Mouse (Mus musculus) CH12.LX (cell line): ENCODE measurements around the gene Iqch.

Experiments used
- CTCF ChIP-seq, 2 experiments: IDR thresholded peaks in 1 of 2; conservative IDR thresholded peaks in 1 of 2; 2 replicates each; pipeline ENCODE4 v1.5.1; 2011 to 2012; ENCODE audit warnings: low read depth in 2 of 2, low read length in 2 of 2, improper control_type of control experiment in 1 of 2, inconsistent platforms in 1 of 2, mild to moderate bottlenecking in 1 of 2, moderate library complexity in 1 of 2
- EP300 ChIP-seq: IDR thresholded peaks from 2 replicates; pipeline ENCODE4 v1.6.1; 2011; ENCODE audit warnings: low read length, improper control_type of control experiment
- HCFC1 ChIP-seq: IDR thresholded peaks from 2 replicates; pipeline ENCODE4 v1.6.1; 2012; ENCODE audit warnings: low read depth, mild to moderate bottlenecking, inconsistent platforms, low read length, improper control_type of control experiment
- POLR2A ChIP-seq: IDR thresholded peaks from 2 replicates; pipeline ENCODE4 v1.6.1; 2011; ENCODE audit warnings: low read depth, mild to moderate bottlenecking, improper control_type of control experiment, low read length
- POLR2AphosphoS2 ChIP-seq: IDR thresholded peaks from 2 replicates; pipeline ENCODE4 v1.6.1; 2011; ENCODE audit warnings: low read depth, low read length, improper control_type of control experiment
- TCF12 ChIP-seq: IDR thresholded peaks from 2 replicates; pipeline ENCODE4 v1.6.1; 2014; ENCODE audit warnings: low read depth, mild to moderate bottlenecking, inconsistent platforms, low read length, improper control_type of control experiment
- USF2 ChIP-seq: conservative IDR thresholded peaks from 2 replicates; pipeline ENCODE4 v1.6.1; 2011; ENCODE audit warnings: low read depth, low read length, improper control_type of control experiment
- ZNF384 ChIP-seq: IDR thresholded peaks from 2 replicates; pipeline ENCODE4 v1.6.1; 2012; ENCODE audit warnings: low read depth, low read length, improper control_type of control experiment, inconsistent platforms

GRCm38 (mm10) chr9:63450531-63451030, 151.7 kb downstream of the Iqch start:
- TF ChIP-seq POLR2AphosphoS2 (no peak), HCFC1 (no peak), USF2 (no peak), TCF12 (no peak), POLR2A (no peak), CTCF (conservative IDR thresholded peaks at IDR 0.05 in 1 of 2, IDR thresholded peaks at IDR 0.05 in 1 of 2; ENCODE audit: low read depth in 2 of 2, low read length in 2 of 2) (no peak), ZNF384 (no peak), EP300 (no peak)
